16 mouse cellular contexts compared by ENCODE assay signal in genomic region chr10:128359226-128359625, GRCm38 (mm10). TPM values are rescaled to one million over a fixed set of nuclear protein-coding genes. Genes with fewer than 3 reads are reported as not detected.
"Had no signal": no experiment of that assay in that cellular context is flagged by ENCODE, and none has a peak within 500 bp of the region (broad histone marks: within the 10 kb centered on the region; RNA-seq: fewer than 3 reads in every experiment).

No protein-coding gene starts in this region.

- H3K27ac ChIP-seq: limb, embryonic 12.5 days; limb, embryonic 15.5 days; liver, embryonic 14.5 days; macrophage; midbrain, embryonic 12.5 days; midbrain, embryonic 15.5 days; neural tube, embryonic 12.5 days; stomach, embryonic 15.5 days had no signal

- H3K4me2 ChIP-seq: limb, embryonic 12.5 days; limb, embryonic 15.5 days; liver, embryonic 11.5 days; lung, embryonic 14.5 days; midbrain, embryonic 12.5 days; midbrain, embryonic 15.5 days; neural tube, embryonic 12.5 days; stomach, embryonic 15.5 days had no signal

- H3K9ac ChIP-seq: limb, embryonic 12.5 days; limb, embryonic 15.5 days; liver, embryonic 14.5 days; liver, postnatal 0 days; lung, embryonic 14.5 days; midbrain, embryonic 12.5 days; midbrain, embryonic 15.5 days; neural tube, embryonic 12.5 days; stomach, embryonic 15.5 days had no signal

- ATAC-seq: liver, postnatal 0 days; midbrain, embryonic 15.5 days had no signal

- H3K4me1 ChIP-seq: limb, embryonic 12.5 days; limb, embryonic 15.5 days; midbrain, embryonic 12.5 days; midbrain, embryonic 15.5 days; neural tube, embryonic 12.5 days; stomach, embryonic 15.5 days had no signal

- H3K27me3 ChIP-seq: limb, embryonic 12.5 days; limb, embryonic 15.5 days; midbrain, embryonic 12.5 days; midbrain, embryonic 15.5 days; neural tube, embryonic 12.5 days; stomach, embryonic 15.5 days had no signal

- H3K4me3 ChIP-seq: limb, embryonic 12.5 days; limb, embryonic 15.5 days; midbrain, embryonic 12.5 days; midbrain, embryonic 15.5 days; neural tube, embryonic 12.5 days; stomach, embryonic 15.5 days had no signal

- H3K9me3 ChIP-seq: limb, embryonic 12.5 days; limb, embryonic 15.5 days; midbrain, embryonic 12.5 days; midbrain, embryonic 15.5 days; neural tube, embryonic 12.5 days; stomach, embryonic 15.5 days had no signal

- DNase-seq: right cerebral cortex, postnatal 25 days had no signal

RNA-seq across cellular contexts. Expression of gene Slc39a5, which starts 41.8 kb away (rescaled TPM):
- total RNA-seq: megakaryocyte, adult 5-6 weeks; neutrophil, adult 5-6 weeks had no signal
- polyA plus RNA-seq: limb, embryonic 12.5 days; lung, postnatal 0 days; macrophage; midbrain, embryonic 12.5 days; midbrain, embryonic 15.5 days; neural tube, embryonic 12.5 days; urinary bladder, adult 2 months had no signal
